8 mouse cellular contexts compared by ENCODE assay signal in the genomic region with DNA sequence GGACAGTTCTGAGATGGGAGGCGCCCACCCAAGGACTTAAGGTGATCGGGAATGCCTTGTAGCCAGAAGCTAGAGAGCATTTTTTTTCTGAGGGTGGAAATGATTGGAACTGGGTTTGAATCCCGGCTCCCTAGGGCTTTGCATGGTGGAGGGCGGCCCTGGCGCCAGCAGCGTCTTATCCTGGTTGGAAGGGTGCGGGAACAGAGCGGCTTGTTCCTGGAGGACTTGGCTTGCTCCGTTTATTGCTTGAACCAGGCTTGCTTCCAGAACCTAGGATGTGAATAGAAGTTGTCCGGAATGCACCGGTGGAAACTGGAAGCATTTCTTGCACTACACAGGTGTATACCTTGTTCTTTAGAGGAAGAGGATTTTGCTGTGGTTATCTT. TPM values are rescaled to one million over a fixed set of nuclear protein-coding genes. Genes with fewer than 3 reads are reported as not detected.
DNase-seq lines count a peak whose midpoint lies in the region; ATAC-seq and TF ChIP-seq lines count a peak whose summit lies in the region.

No protein-coding gene starts in this region.

- H3K4me3 ChIP-seq in heart, embryonic 15.5 days = peak overlapping the region; percentile 64
- H3K4me3 ChIP-seq in myocyte = peak overlapping the region; percentile 42

- no peaks in the 10 kb centered on the region for H3K79me2 ChIP-seq in myocyte (ENCODE audit: control insufficient read depth, insufficient read depth)

- no peaks in the 10 kb centered on the region for H3K36me3 ChIP-seq in heart, embryonic 15.5 days
- H3K36me3 ChIP-seq in myocyte (ENCODE audit: control insufficient read depth, insufficient read depth) = no peaks in the 10 kb centered on the region

- WGBS in heart, embryonic 15.5 days = 11% methylated on average over 11 of the region's 11 CpGs

- peak overlapping the region; percentile 65 for H3K9ac ChIP-seq in heart, embryonic 15.5 days

- no peaks in the 10 kb centered on the region for H3K9me3 ChIP-seq in heart, embryonic 15.5 days (replicated peaks)

- DNase-seq in ovary, postnatal 36 days (ENCODE audit: low spot score) = peak; percentile 26
- DNase-seq in ovary, adult 18-20 months (ENCODE audit: low spot score) = no peak
- peak; percentile 47 for DNase-seq in kidney, postnatal 14 days
- no peak for DNase-seq in spleen, adult 12 weeks (ENCODE audit: low spot score)
- DNase-seq in layer of hippocampus, adult 11-12 months (ENCODE audit: low spot score) = no peak
- no peak for DNase-seq in frontal cortex, postnatal 25 days (ENCODE audit: low spot score in 2 of 2)

- ATAC-seq in heart, embryonic 15.5 days (replicated peaks; ENCODE audit: insufficient number of reproducible peaks, insufficient read depth, low FRiP score, low read depth) = no peak

- no peak for TF ChIP-seq POLR2A in myocyte (IDR thresholded peaks at IDR 0.05; ENCODE audit: insufficient read length, low read depth)

- H3ac ChIP-seq in myocyte (ENCODE audit: control insufficient read depth, insufficient read length) = no peak overlapping the region

- H3K27ac ChIP-seq in heart, embryonic 15.5 days = no peak overlapping the region

- 0 out of 2 replicates have a peak, but pooled peaks cover 5% of the 10 kb centered on the region for H3K27me3 ChIP-seq in heart, embryonic 15.5 days
- H3K27me3 ChIP-seq in myocyte (ENCODE audit: control insufficient read depth, insufficient read depth, insufficient read length) = no peaks in the 10 kb centered on the region

- peaks cover 16% of the 10 kb centered on the region for H3K4me1 ChIP-seq in heart, embryonic 15.5 days (replicated peaks)

- H3K4me2 ChIP-seq in heart, embryonic 15.5 days = peak overlapping the region; percentile 89
- H3K4me2 ChIP-seq in myocyte (ENCODE audit: low read depth) = peak overlapping the region; percentile 91

TF ChIP-seq in myocyte, 11 proteins besides CTCF, POLR2A, EP300 and RAD21:
- no peak for TF ChIP-seq MYOG (IDR thresholded peaks at IDR 0.05; ENCODE audit: control insufficient read depth in 1 of 3, insufficient read depth in 1 of 3, insufficient read length in 2 of 3, low read depth in 2 of 3)
- no peak for TF ChIP-seq SRF (IDR thresholded peaks at IDR 0.05; ENCODE audit: control insufficient read depth, insufficient read length, low read depth)
- TF ChIP-seq MAX (IDR thresholded peaks at IDR 0.05; ENCODE audit: low read depth) = no peak

RNA-seq across cellular contexts. Expression of a gene that starts 0.6 kb away (rescaled TPM):
- 14.7 and 15.4 TPM in 2 replicates for polyA plus RNA-seq in heart, embryonic 15.5 days (2015; fragmentation: Nextera tagmentation; extraction: Ambion mirVana)
- polyA plus RNA-seq in myocyte (2012; fragmentation: generic; extraction: Trizol) = 6.6 TPM

Comparison
In these comparisons a context has a peak if more than half of its experiments do, and no peak if none do; other contexts are left out.
1. DNase-seq: peak in ovary, postnatal 36 days (single experiment) and kidney, postnatal 14 days (single experiment); none in ovary, adult 18-20 months (single experiment), spleen, adult 12 weeks (single experiment), layer of hippocampus, adult 11-12 months (single experiment) and frontal cortex, postnatal 25 days (0 of 2).